Mouse (Mus musculus) lung, postnatal 0 days (tissue): ENCODE measurements around the gene Gm17018. TPM values are rescaled to one million over a fixed set of nuclear protein-coding genes. Genes with fewer than 3 reads are reported as not detected.
A peak's percentile ranks its signal among the peaks of the same experiment; 100 is the strongest.

Experiments used
- ATAC-seq: fragments of 200-750 bp; cut with Nextera tagmentation; 2 replicates; pipeline ENCODE4 v1.8.0; 2017; ENCODE audit warnings: moderate library complexity
- DNase-seq: peaks from one replicate; pipeline ENCODE4 v3.0.0-alpha.2; 2016; ENCODE audit warnings: low spot score
- H3K27ac ChIP-seq: fragments of 300-500 bp; sonication (generic); 2 replicates; pipeline ENCODE4 v1.5.1; 2014; ENCODE audit warnings: antibody characterized with exemption, mild to moderate bottlenecking, low read length, mixed read lengths
- H3K27me3 ChIP-seq: fragments of 300-500 bp; sonication (generic); replicated peaks from 2 replicates; pipeline ENCODE4 v1.6.1; 2014; ENCODE audit warnings: low read length, mixed read lengths; ENCODE audit not compliant: insufficient read depth
- H3K36me3 ChIP-seq: fragments of 300-500 bp; sonication (generic); 2 replicates; pipeline ENCODE4 v1.6.1; 2014; ENCODE audit warnings: low read length, mixed read lengths; ENCODE audit not compliant: insufficient read depth
- H3K4me1 ChIP-seq: fragments of 300-500 bp; sonication (generic); 2 replicates; pipeline ENCODE4 v1.6.1; 2014; ENCODE audit warnings: antibody characterized with exemption, low read depth, low read length, mixed read lengths; ENCODE audit not compliant: insufficient read depth
- H3K4me2 ChIP-seq: fragments of 300-500 bp; sonication (generic); replicated peaks from 2 replicates; pipeline ENCODE4 v1.6.1; 2014; ENCODE audit warnings: low read depth, mild to moderate bottlenecking, low read length, moderate library complexity, mixed read lengths
- H3K4me3 ChIP-seq: fragments of 300-500 bp; sonication (generic); 2 replicates; pipeline ENCODE4 v1.5.1; 2014; ENCODE audit warnings: low read depth, low read length
- H3K9ac ChIP-seq: fragments of 300-500 bp; sonication (generic); replicated peaks from 2 replicates; pipeline ENCODE4 v1.6.1; 2014; ENCODE audit warnings: low read depth, mild to moderate bottlenecking
- H3K9me3 ChIP-seq: fragments of 300-500 bp; sonication (generic); 2 replicates; pipeline ENCODE4 v1.6.1; 2016; ENCODE audit warnings: low read length, mixed read lengths
- CTCF ChIP-seq: IDR thresholded peaks from 2 replicates; pipeline ENCODE4 v1.5.1; 2016; ENCODE audit warnings: antibody characterized with exemption, mild to moderate bottlenecking
- EP300 ChIP-seq: IDR thresholded peaks from 2 replicates; pipeline ENCODE4 v1.6.1; 2016; ENCODE audit warnings: antibody characterized with exemption, mild to moderate bottlenecking, control low read depth
- WGBS: fragments of 180-500 bp; shearing (Covaris S2); extraction: QIAGEN DNeasy Blood & Tissue Kit; methylation state at CpG from one replicate; pipeline ENCODE4 v1.1.7; 2014; 5-methylcytosine and 5-hydroxymethylcytosine counted together
- polyA plus RNA-seq: library from polyadenylated mRNA; unstranded; fragments of >200 nt; fragmentation: Nextera tagmentation; extraction: Ambion mirVana; gene quantifications from 2 replicates; pipeline ENCODE4 v1.2.1, GENCODE M21; 2015

Gm17018 gene
- polyA plus RNA-seq, 1 experiment from 2014 or later: 40.1 TPM

GRCm38 (mm10) chr19:45565925-45566715 is 5.7 kb downstream of the Gm17018 start:
- Histone ChIP-seq H3K9ac (no peak overlapping the region), H3K36me3 (no peaks in the 10 kb centered on the region; the same call in 1 of the 2 replicates), H3K27ac (no peak overlapping the region), H3K4me2 (no peak overlapping the region), H3K4me1 (no peaks in the 10 kb centered on the region; the same call in 1 of the 2 replicates), H3K4me3 (no peak overlapping the region), H3K27me3 (no peaks in the 10 kb centered on the region), H3K9me3 (no peaks in the 10 kb centered on the region)
- DNase-seq (no peak), ATAC-seq (no peak)
- WGBS: 51% methylated on average over 15 of the region's 15 CpGs
- TF ChIP-seq EP300 (no peak), CTCF (no peak)

DNA sequence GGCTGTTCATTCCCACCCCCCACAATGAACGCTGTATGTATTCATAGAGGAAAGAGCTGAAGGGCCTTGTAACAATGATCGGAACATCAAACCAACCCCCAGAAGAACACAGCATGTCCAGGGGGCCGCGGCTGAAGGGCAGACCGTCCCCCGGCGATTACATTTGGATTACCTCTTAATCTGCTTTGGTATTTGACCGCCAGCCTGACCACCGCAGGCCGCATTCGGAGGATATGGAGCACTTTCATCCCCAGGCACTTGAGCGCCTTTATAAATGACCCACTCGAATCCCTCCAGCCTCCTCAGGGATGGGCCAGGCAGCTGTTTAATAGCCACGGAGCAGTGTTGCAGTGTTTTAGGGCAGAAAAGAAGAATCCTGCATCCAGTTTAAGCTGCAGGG is 7.0 kb downstream of the Gm17018 start:
- DNase-seq (no peak), ATAC-seq (no peak)
- Histone ChIP-seq H3K4me3 (no peak overlapping the region), H3K4me2 (no peak overlapping the region), H3K27me3 (no peaks in the 10 kb centered on the region), H3K9ac (no peak overlapping the region), H3K9me3 (no peaks in the 10 kb centered on the region), H3K4me1 (no peaks in the 10 kb centered on the region), H3K27ac (no peak overlapping the region), H3K36me3 (no peaks in the 10 kb centered on the region; the same call in 1 of the 2 replicates)
- TF ChIP-seq CTCF (no peak), EP300 (no peak)
- 53% methylated on average over 14 of the region's 14 CpGs for whole genome bisulfite sequencing

DNA sequence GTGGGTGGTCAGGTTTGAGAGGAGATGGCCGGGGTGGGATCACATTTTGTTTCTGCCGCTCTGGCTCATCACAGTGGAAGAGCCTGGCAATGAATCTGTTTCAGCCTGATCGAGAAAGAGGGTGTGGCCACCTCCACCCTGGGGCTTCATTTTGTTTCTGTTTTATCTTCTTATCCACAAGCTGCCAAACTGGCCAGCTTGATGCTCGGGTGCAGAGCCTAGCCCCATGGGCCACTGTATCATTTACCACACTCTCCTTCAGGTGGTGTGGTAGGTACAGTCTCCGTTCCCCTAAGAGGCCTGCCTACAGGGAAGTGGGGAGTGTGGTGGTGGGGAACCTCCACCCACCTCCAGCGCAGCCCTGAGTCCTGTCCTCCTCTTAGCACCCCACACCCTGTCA is 12.6 kb downstream of the Gm17018 start:
- Histone ChIP-seq H3K9ac (no peak overlapping the region), H3K9me3 (no peaks in the 10 kb centered on the region), H3K27me3 (no peaks in the 10 kb centered on the region), H3K4me3 (no peak overlapping the region), H3K4me2 (no peak overlapping the region), H3K4me1 (peaks cover 19% of the 10 kb centered on the region), H3K36me3 (0 out of 2 replicates have a peak, but pooled peaks cover 5% of the 10 kb centered on the region), H3K27ac (no peak overlapping the region)
- ATAC-seq (no peak), DNase-seq (no peak)
- 85% methylated on average over 6 of the region's 6 CpGs for WGBS
- TF ChIP-seq EP300 (no peak), CTCF (no peak)

DNA sequence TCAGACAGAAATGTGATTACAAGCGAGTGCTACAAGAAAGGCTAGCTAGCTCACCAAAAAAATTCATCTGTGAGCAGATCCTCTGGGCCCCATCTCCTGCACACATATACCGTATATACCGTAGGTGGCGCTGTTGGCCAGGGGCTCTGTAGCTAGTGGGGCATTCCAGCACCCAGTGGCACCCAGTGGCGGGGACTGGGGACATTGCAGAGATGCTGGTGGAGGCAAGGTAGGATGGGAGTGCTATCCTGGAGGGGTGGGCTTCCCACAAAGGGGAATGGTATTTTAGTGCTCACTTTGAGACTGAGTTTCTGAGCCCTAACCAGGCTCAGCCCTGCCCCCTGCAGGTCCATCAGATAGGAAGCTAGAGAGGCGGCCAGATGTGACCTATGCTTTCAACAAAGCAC is 13.4 kb downstream of the Gm17018 start:
- 12% methylated on average over 6 of the region's 6 CpGs for WGBS
- Histone ChIP-seq H3K4me1 (peaks cover 19% of the 10 kb centered on the region), H3K4me3 (no peak overlapping the region), H3K9ac (no peak overlapping the region), H3K27ac (no peak overlapping the region), H3K4me2 (no peak overlapping the region), H3K9me3 (no peaks in the 10 kb centered on the region), H3K36me3 (peaks cover 13% of the 10 kb centered on the region; the same call in 1 of the 2 replicates), H3K27me3 (no peaks in the 10 kb centered on the region)
- ATAC-seq: peak; percentile 71
- peak; percentile 81 for DNase-seq
- no peak for TF ChIP-seq EP300
- peak; percentile 94 for TF ChIP-seq CTCF

GRCm38 (mm10) chr19:45574339-45574898 is 14.0 kb downstream of the Gm17018 start:
- H3K4me3 ChIP-seq: no peak overlapping the region
- DNase-seq: no peak
- peak; percentile 7; the same call in 1 of the 2 replicates for ATAC-seq
- no peak overlapping the region for H3K27ac ChIP-seq
- peaks cover 19% of the 10 kb centered on the region for H3K4me1 ChIP-seq
- no peaks in the 10 kb centered on the region for H3K27me3 ChIP-seq
- no peaks in the 10 kb centered on the region for H3K9me3 ChIP-seq
- H3K9ac ChIP-seq: no peak overlapping the region
- no peak overlapping the region; the same call in 1 of the 2 replicates for H3K4me2 ChIP-seq
- 39% methylated on average over 7 of the region's 7 CpGs for WGBS
- no peak for TF ChIP-seq CTCF
- TF ChIP-seq EP300: no peak
- peaks cover 17% of the 10 kb centered on the region; the same call in 1 of the 2 replicates for H3K36me3 ChIP-seq

GRCm38 (mm10) chr19:45574941-45575631 is 14.7 kb downstream of the Gm17018 start:
- peaks cover 19% of the 10 kb centered on the region for H3K4me1 ChIP-seq
- no peaks in the 10 kb centered on the region for H3K27me3 ChIP-seq
- no peak overlapping the region for H3K4me3 ChIP-seq
- H3K9me3 ChIP-seq: no peaks in the 10 kb centered on the region
- 13% methylated on average over 19 of the region's 19 CpGs for WGBS
- TF ChIP-seq CTCF (no peak), EP300 (no peak)
- H3K9ac ChIP-seq: no peak overlapping the region
- H3K27ac ChIP-seq: no peak overlapping the region
- DNase-seq (peak; percentile 64), ATAC-seq (peak; percentile 72)
- no peak overlapping the region; the same call in 1 of the 2 replicates for H3K4me2 ChIP-seq
- H3K36me3 ChIP-seq: peaks cover 17% of the 10 kb centered on the region; the same call in 1 of the 2 replicates
